Mouse (Mus musculus) forebrain, embryonic 11.5 days (tissue): ENCODE data around the gene Kcnj2. TPM values are rescaled to one million over a fixed set of nuclear protein-coding genes. Genes with fewer than 3 reads are reported as not detected.

Experiments used
- ATAC-seq: fragments of 200-750 bp; cut with Nextera tagmentation; replicated peaks from 2 replicates; pipeline ENCODE4 v1.8.0; 2017; ENCODE audit warnings: moderate TSS enrichment; ENCODE audit not compliant: low FRiP score
- DNase-seq: peaks from one replicate; pipeline ENCODE4 v3.0.0-alpha.2; 2017; ENCODE audit warnings: low spot score
- H3K27ac ChIP-seq: fragments of 300-500 bp; sonication (generic); 2 replicates; pipeline ENCODE4 v1.5.1; 2014; ENCODE audit warnings: low read depth, low read length
- H3K27me3 ChIP-seq: fragments of 300-500 bp; sonication (generic); 2 replicates; pipeline ENCODE4 v1.6.1; 2014; ENCODE audit warnings: mild to moderate bottlenecking, low read length, mixed read lengths; ENCODE audit not compliant: control insufficient read depth, insufficient read depth
- H3K36me3 ChIP-seq: fragments of 300-500 bp; sonication (generic); 2 replicates; pipeline ENCODE4 v1.6.1; 2014; ENCODE audit warnings: mild to moderate bottlenecking, low read length, moderate library complexity, mixed read lengths; ENCODE audit not compliant: control insufficient read depth, insufficient read depth
- H3K4me1 ChIP-seq: fragments of 300-500 bp; sonication (generic); replicated peaks from 2 replicates; pipeline ENCODE4 v1.6.1; 2014; ENCODE audit warnings: low read length, mixed read lengths; ENCODE audit not compliant: control insufficient read depth, insufficient read depth
- H3K4me2 ChIP-seq: fragments of 300-500 bp; sonication (generic); 2 replicates; pipeline ENCODE4 v1.6.1; 2014; ENCODE audit warnings: low read depth, mild to moderate bottlenecking, low read length, moderate library complexity, mixed read lengths; ENCODE audit not compliant: severe bottlenecking
- H3K4me3 ChIP-seq: fragments of 300-500 bp; sonication (generic); 2 replicates; pipeline ENCODE4 v1.5.1; 2014; ENCODE audit warnings: low read depth, low read length
- H3K9ac ChIP-seq: fragments of 300-500 bp; sonication (generic); 2 replicates; pipeline ENCODE4 v1.6.1; 2014; ENCODE audit warnings: low read length
- H3K9me3 ChIP-seq: fragments of 300-500 bp; sonication (generic); 2 replicates; pipeline ENCODE4 v1.6.1; 2016; ENCODE audit warnings: low read length, mixed read lengths; ENCODE audit not compliant: control insufficient read depth
- WGBS: fragments of 180-500 bp; shearing (Covaris S2); extraction: QIAGEN DNeasy Blood & Tissue Kit; methylation state at CpG from one replicate; pipeline ENCODE4 v1.1.7; 2014; 5-methylcytosine and 5-hydroxymethylcytosine counted together
- polyA plus RNA-seq: library from polyadenylated mRNA; unstranded; fragments of >200 nt; fragmentation: Nextera tagmentation; extraction: Ambion mirVana; gene quantifications from 2 replicates; pipeline ENCODE4 v1.2.1, GENCODE M21; 2014

Gene Kcnj2
- 0.33 and 0.40 TPM in 2 replicates for polyA plus RNA-seq

GRCm38 (mm10) chr11:111065635-111066298 is at the start of gene Kcnj2:
Gene Kcnj2, plus strand, starts transcription at chr11:111066164.
- Histone ChIP-seq H3K4me3 (peak within 1 kb of the TSS; percentile 59), H3K4me1 (peaks cover 2% of the 10 kb centered on the region; the same call in 1 of the 2 replicates), H3K9ac (peak within 1 kb of the TSS; percentile 59), H3K36me3 (no peaks in the 10 kb centered on the region), H3K27ac (no peak within 1 kb of the TSS; the same call in 1 of the 2 replicates), H3K9me3 (no peaks in the 10 kb centered on the region), H3K4me2 (peak within 1 kb of the TSS; percentile 95), H3K27me3 (peaks cover 3% of the 10 kb centered on the region; the same call in 1 of the 2 replicates)
- WGBS, result under 1% methylated on average over 28 of the region's 28 CpGs
- ATAC-seq, result peak; percentile 99
- DNase-seq, result peak; percentile 95

GRCm38 (mm10) chr11:111016206-111016605 is 49.8 kb upstream of the Kcnj2 start:
- H3K27me3 ChIP-seq, result no peaks in the 10 kb centered on the region
- H3K4me2 ChIP-seq, result no peak overlapping the region
- no peak overlapping the region for H3K27ac ChIP-seq
- ATAC-seq (no peak), DNase-seq (no peak)
- H3K9ac ChIP-seq, result no peak overlapping the region
- H3K4me1 ChIP-seq, result no peaks in the 10 kb centered on the region
- no peak overlapping the region for H3K4me3 ChIP-seq
- no peaks in the 10 kb centered on the region for H3K36me3 ChIP-seq
- 97% methylated on average over 3 of the region's 3 CpGs for WGBS
- H3K9me3 ChIP-seq, result no peaks in the 10 kb centered on the region

- Histone ChIP-seq H3K9me3 (no peaks in the 10 kb centered on the region), H3K4me1 (no peaks in the 10 kb centered on the region), H3K4me2 (no peak overlapping the region), H3K9ac (no peak overlapping the region), H3K4me3 (no peak overlapping the region), H3K36me3 (no peaks in the 10 kb centered on the region), H3K27me3 (no peaks in the 10 kb centered on the region), H3K27ac (no peak overlapping the region)
- no peak for DNase-seq
- WGBS, result 42% methylated on average over 2 of the region's 2 CpGs
- no peak for ATAC-seq
Observed at GRCm38 (mm10) chr11:111020211-111020610, 45.8 kb upstream of the Kcnj2 start.

GRCm38 (mm10) chr11:111022681-111023281 is 43.2 kb upstream of the Kcnj2 start:
- Histone ChIP-seq H3K4me2 (no peak overlapping the region), H3K4me3 (no peak overlapping the region), H3K27me3 (no peaks in the 10 kb centered on the region), H3K27ac (no peak overlapping the region), H3K9me3 (no peaks in the 10 kb centered on the region), H3K4me1 (no peaks in the 10 kb centered on the region), H3K36me3 (no peaks in the 10 kb centered on the region), H3K9ac (no peak overlapping the region)
- DNase-seq, result no peak
- peak; percentile 78 for ATAC-seq
- WGBS, result 32% methylated on average over 8 of the region's 8 CpGs

GRCm38 (mm10) chr11:111042175-111042574 is 23.8 kb upstream of the Kcnj2 start:
- H3K9ac ChIP-seq, result no peak overlapping the region
- no peak overlapping the region for H3K27ac ChIP-seq
- no peaks in the 10 kb centered on the region for H3K36me3 ChIP-seq
- H3K9me3 ChIP-seq, result no peaks in the 10 kb centered on the region
- H3K4me1 ChIP-seq, result no peaks in the 10 kb centered on the region
- H3K4me2 ChIP-seq, result no peak overlapping the region
- no peaks in the 10 kb centered on the region for H3K27me3 ChIP-seq
- ATAC-seq, result no peak
- H3K4me3 ChIP-seq, result no peak overlapping the region
- 55% methylated on average over 5 of the region's 5 CpGs for WGBS
- no peak for DNase-seq

GRCm38 (mm10) chr11:111043298-111043697 is 22.7 kb upstream of the Kcnj2 start:
- no peak overlapping the region for H3K27ac ChIP-seq
- ATAC-seq (no peak), DNase-seq (no peak)
- no peaks in the 10 kb centered on the region for H3K27me3 ChIP-seq
- H3K36me3 ChIP-seq, result no peaks in the 10 kb centered on the region
- H3K4me2 ChIP-seq, result no peak overlapping the region
- H3K4me1 ChIP-seq, result no peaks in the 10 kb centered on the region
- H3K9me3 ChIP-seq, result no peaks in the 10 kb centered on the region
- no peak overlapping the region for H3K9ac ChIP-seq
- WGBS, result 85% methylated on average over 4 of the region's 4 CpGs
- no peak overlapping the region for H3K4me3 ChIP-seq

- no peak for DNase-seq
- WGBS, result 93% methylated on average over 3 of the region's 3 CpGs
- Histone ChIP-seq H3K9ac (no peak overlapping the region), H3K4me3 (no peak overlapping the region), H3K27ac (no peak overlapping the region), H3K36me3 (no peaks in the 10 kb centered on the region), H3K9me3 (no peaks in the 10 kb centered on the region), H3K4me2 (no peak overlapping the region), H3K27me3 (no peaks in the 10 kb centered on the region), H3K4me1 (no peaks in the 10 kb centered on the region)
- ATAC-seq, result no peak
Observed at GRCm38 (mm10) chr11:111054252-111054651, 11.7 kb upstream of the Kcnj2 start.

- H3K27me3 ChIP-seq, result no peaks in the 10 kb centered on the region
- no peak for ATAC-seq
- H3K9me3 ChIP-seq, result no peaks in the 10 kb centered on the region
- no peak overlapping the region for H3K4me3 ChIP-seq
- WGBS, result 92% methylated on average over 8 of the region's 8 CpGs
- no peaks in the 10 kb centered on the region for H3K4me1 ChIP-seq
- H3K36me3 ChIP-seq, result no peaks in the 10 kb centered on the region
- H3K9ac ChIP-seq, result no peak overlapping the region
- no peak for DNase-seq
- H3K27ac ChIP-seq, result no peak overlapping the region
- no peak overlapping the region for H3K4me2 ChIP-seq
Observed at GRCm38 (mm10) chr11:111054854-111055822, 10.8 kb upstream of the Kcnj2 start.
